Mouse (Mus musculus) limb, embryonic 11.5 days (tissue): ENCODE data around the gene Tinagl1. TPM values are rescaled to one million over a fixed set of nuclear protein-coding genes. Genes with fewer than 3 reads are reported as not detected.
A peak's percentile ranks its signal among the peaks of the same experiment; 100 is the strongest.

Experiments
- ATAC-seq: fragments of 200-750 bp; cut with Nextera tagmentation; 2 replicates; pipeline ENCODE4 v1.8.0; 2017; ENCODE audit warnings: low read depth; ENCODE audit not compliant: insufficient number of reproducible peaks, low FRiP score, low TSS enrichment
- DNase-seq: peaks from one replicate; pipeline ENCODE4 v3.0.0-alpha.2; 2015; ENCODE audit warnings: low spot score
- H3K27ac ChIP-seq: fragments of 300-500 bp; sonication (generic); replicated peaks from 2 replicates; pipeline ENCODE4 v1.5.1; 2014; ENCODE audit warnings: low read depth, mild to moderate bottlenecking, low read length
- H3K27me3 ChIP-seq: fragments of 300-500 bp; sonication (generic); 2 replicates; pipeline ENCODE4 v1.6.1; 2014; ENCODE audit warnings: mild to moderate bottlenecking, low read length, mixed read lengths; ENCODE audit not compliant: control insufficient read depth, insufficient read depth
- H3K36me3 ChIP-seq: fragments of 300-500 bp; sonication (generic); 2 replicates; pipeline ENCODE4 v1.6.1; 2014; ENCODE audit warnings: mild to moderate bottlenecking, low read length, moderate library complexity, mixed read lengths; ENCODE audit not compliant: control insufficient read depth, insufficient read depth
- H3K4me1 ChIP-seq: fragments of 300-500 bp; sonication (generic); 2 replicates; pipeline ENCODE4 v1.6.1; 2014; ENCODE audit warnings: low read length, mixed read lengths; ENCODE audit not compliant: control insufficient read depth, insufficient read depth
- H3K4me2 ChIP-seq: fragments of 300-500 bp; sonication (generic); 2 replicates; pipeline ENCODE4 v1.6.1; 2014; ENCODE audit warnings: low read depth, mild to moderate bottlenecking, moderate library complexity; ENCODE audit not compliant: severe bottlenecking
- H3K4me3 ChIP-seq: fragments of 300-500 bp; sonication (generic); 2 replicates; pipeline ENCODE4 v1.5.1; 2014; ENCODE audit warnings: low read depth, low read length
- H3K9ac ChIP-seq: fragments of 300-500 bp; sonication (generic); 2 replicates; pipeline ENCODE4 v1.6.1; 2014; ENCODE audit warnings: mild to moderate bottlenecking, low read length
- H3K9me3 ChIP-seq: fragments of 300-500 bp; sonication (generic); 2 replicates; pipeline ENCODE4 v1.6.1; 2016; ENCODE audit warnings: low read length; ENCODE audit not compliant: control insufficient read depth
- WGBS: fragments of 180-500 bp; shearing (Covaris S2); extraction: QIAGEN DNeasy Blood & Tissue Kit; methylation state at CpG from one replicate; pipeline ENCODE4 v1.1.7; 2014; 5-methylcytosine and 5-hydroxymethylcytosine counted together
- polyA plus RNA-seq: library from polyadenylated mRNA; unstranded; fragments of >200 nt; fragmentation: Nextera tagmentation; extraction: Ambion mirVana; gene quantifications from 2 replicates; pipeline ENCODE4 v1.2.1, GENCODE M21; 2014

Gene Tinagl1
- 6.3 and 6.9 TPM in 2 replicates for polyA plus RNA-seq

- Histone ChIP-seq H3K27ac (no peak within 1 kb of the TSS), H3K9me3 (no peaks in the 10 kb centered on the region), H3K4me3 (peak within 1 kb of the TSS; percentile 16; the same call in 1 of the 2 replicates), H3K9ac (no peak within 1 kb of the TSS), H3K4me2 (peak within 1 kb of the TSS; percentile 49), H3K36me3 (no peaks in the 10 kb centered on the region), H3K4me1 (peaks cover 33% of the 10 kb centered on the region), H3K27me3 (peaks cover 6% of the 10 kb centered on the region)
- no peak for ATAC-seq
- DNase-seq: no peak
- WGBS: 2% methylated on average over 13 of the region's 14 CpGs
These were observed at the start of gene Tinagl1 for GRCm38 (mm10) chr4:130175072-130175711. Gene Tinagl1 (minus strand): TSS chr4:130175122.

- DNase-seq (no peak), ATAC-seq (no peak)
- no peaks in the 10 kb centered on the region for H3K36me3 ChIP-seq
- no peak overlapping the region for H3K27ac ChIP-seq
- H3K27me3 ChIP-seq: no peaks in the 10 kb centered on the region
- H3K9ac ChIP-seq: no peak overlapping the region
- no peak overlapping the region for H3K4me2 ChIP-seq
- no peak overlapping the region for H3K4me3 ChIP-seq
- H3K4me1 ChIP-seq: no peaks in the 10 kb centered on the region
- H3K9me3 ChIP-seq: no peaks in the 10 kb centered on the region
These were observed 49.1 kb upstream of the Tinagl1 start for GRCm38 (mm10) chr4:130224071-130224470.

GRCm38 (mm10) chr4:130222179-130222578 is 47.3 kb upstream of the Tinagl1 start, which contains the start of gene Gm853:
Gene Gm853 (minus strand): TSS chr4:130222401.
- no peaks in the 10 kb centered on the region for H3K4me1 ChIP-seq
- no peak within 1 kb of the TSS for H3K4me3 ChIP-seq
- H3K36me3 ChIP-seq: no peaks in the 10 kb centered on the region
- H3K4me2 ChIP-seq: no peak within 1 kb of the TSS
- no peaks in the 10 kb centered on the region for H3K9me3 ChIP-seq
- WGBS: 69% methylated on average over 4 of the region's 4 CpGs
- H3K27ac ChIP-seq: no peak within 1 kb of the TSS
- DNase-seq: no peak
- H3K27me3 ChIP-seq: no peaks in the 10 kb centered on the region
- no peak for ATAC-seq
- H3K9ac ChIP-seq: no peak within 1 kb of the TSS

GRCm38 (mm10) chr4:130220176-130220575 is 45.3 kb upstream of the Tinagl1 start:
- Histone ChIP-seq H3K9ac (no peak overlapping the region), H3K27ac (no peak overlapping the region), H3K4me3 (no peak overlapping the region), H3K9me3 (no peaks in the 10 kb centered on the region), H3K4me2 (no peak overlapping the region), H3K4me1 (no peaks in the 10 kb centered on the region), H3K36me3 (no peaks in the 10 kb centered on the region), H3K27me3 (no peaks in the 10 kb centered on the region)
- no peak for DNase-seq
- ATAC-seq: no peak
- 77% methylated on average over 9 of the region's 9 CpGs for WGBS

GRCm38 (mm10) chr4:130215392-130215791 is 40.5 kb upstream of the Tinagl1 start:
- H3K4me3 ChIP-seq: no peak overlapping the region
- H3K4me1 ChIP-seq: no peaks in the 10 kb centered on the region
- H3K36me3 ChIP-seq: no peaks in the 10 kb centered on the region
- DNase-seq: no peak
- H3K9ac ChIP-seq: no peak overlapping the region
- no peak overlapping the region for H3K4me2 ChIP-seq
- ATAC-seq: no peak
- no peak overlapping the region for H3K27ac ChIP-seq
- no peaks in the 10 kb centered on the region for H3K27me3 ChIP-seq
- H3K9me3 ChIP-seq: no peaks in the 10 kb centered on the region
- WGBS: 91% methylated on average over 8 of the region's 8 CpGs

- Histone ChIP-seq H3K27me3 (no peaks in the 10 kb centered on the region), H3K27ac (no peak overlapping the region), H3K4me3 (no peak overlapping the region), H3K9ac (no peak overlapping the region), H3K9me3 (no peaks in the 10 kb centered on the region), H3K36me3 (no peaks in the 10 kb centered on the region), H3K4me1 (no peaks in the 10 kb centered on the region), H3K4me2 (no peak overlapping the region)
- DNase-seq: no peak
- WGBS: 68% methylated on average over 10 of the region's 10 CpGs
- no peak for ATAC-seq
These were observed 38.9 kb upstream of the Tinagl1 start for GRCm38 (mm10) chr4:130213857-130214256.

GRCm38 (mm10) chr4:130213197-130213596 is 38.3 kb upstream of the Tinagl1 start:
- H3K27me3 ChIP-seq: no peaks in the 10 kb centered on the region
- WGBS: 76% methylated on average over 4 of the region's 4 CpGs
- ATAC-seq: no peak

GRCm38 (mm10) chr4:130212421-130212820 is 37.5 kb upstream of the Tinagl1 start:
- Histone ChIP-seq H3K4me3 (no peak overlapping the region), H3K9me3 (no peaks in the 10 kb centered on the region), H3K9ac (no peak overlapping the region), H3K4me2 (no peak overlapping the region), H3K27ac (no peak overlapping the region), H3K27me3 (no peaks in the 10 kb centered on the region), H3K4me1 (no peaks in the 10 kb centered on the region), H3K36me3 (no peaks in the 10 kb centered on the region)
- DNase-seq: no peak
- ATAC-seq: no peak
- WGBS: 73% methylated on average over 7 of the region's 7 CpGs

More at GRCm38 (mm10) chr4:130213197-130213596, 38.3 kb upstream of the Tinagl1 start:
- Histone ChIP-seq H3K9me3 (no peaks in the 10 kb centered on the region), H3K27ac (no peak overlapping the region), H3K4me3 (no peak overlapping the region), H3K9ac (no peak overlapping the region), H3K36me3 (no peaks in the 10 kb centered on the region), H3K4me1 (no peaks in the 10 kb centered on the region), H3K4me2 (no peak overlapping the region)
- no peak for DNase-seq

GRCm38 (mm10) chr4:130211870-130212269 is 36.9 kb upstream of the Tinagl1 start:
- Histone ChIP-seq H3K9me3 (no peaks in the 10 kb centered on the region), H3K4me2 (no peak overlapping the region), H3K9ac (no peak overlapping the region), H3K36me3 (no peaks in the 10 kb centered on the region), H3K27ac (no peak overlapping the region), H3K4me3 (no peak overlapping the region), H3K27me3 (no peaks in the 10 kb centered on the region), H3K4me1 (no peaks in the 10 kb centered on the region)
- no peak for DNase-seq
- no peak for ATAC-seq
- WGBS: 96% methylated on average over 2 of the region's 2 CpGs
